Mouse (Mus musculus): ENCODE results near the gene Hes7. TPM values are rescaled to one million over a fixed set of nuclear protein-coding genes. Genes with fewer than 3 reads are reported as not detected.

The Hes7 gene
- total RNA-seq, 2 experiments from 2014 or later: not detected

- DNase-seq: peak; percentile 30
- H3K27ac ChIP-seq: no peak overlapping the region
- no peak overlapping the region for H3K4me3 ChIP-seq
- TF ChIP-seq CTCF (IDR thresholded peaks at IDR 0.05): no peak
- intact Hi-C loops (cut with DNase I): loop anchor here (10.0 kb wide), 1 partner anchor 809 kb away; the partner anchor contains the start of gene Gps2
Observed at GRCm38 (mm10) chr11:69105796-69106195, 14.4 kb upstream of the Hes7 start.

GRCm38 (mm10) chr11:69106299-69106698 lies 13.9 kb upstream of the Hes7 start:
- TF ChIP-seq CTCF (IDR thresholded peaks at IDR 0.05): no peak
- Histone ChIP-seq H3K27ac (no peak overlapping the region), H3K4me3 (no peak overlapping the region)
- intact Hi-C loops (cut with DNase I): loop anchor here (10.0 kb wide), 1 partner anchor 809 kb away; the partner anchor contains the start of gene Gps2
- peak; percentile 37 for DNase-seq

GRCm38 (mm10) chr11:69106842-69107241 lies 13.4 kb upstream of the Hes7 start:
- intact Hi-C loops (cut with DNase I): loop anchor here (10.0 kb wide), 1 partner anchor 808 kb away; the partner anchor contains the start of gene Gps2
- no peak overlapping the region for H3K27ac ChIP-seq
- DNase-seq: peak; percentile 22
- no peak overlapping the region for H3K4me3 ChIP-seq
- no peak for TF ChIP-seq CTCF (IDR thresholded peaks at IDR 0.05)

GRCm38 (mm10) chr11:69107676-69108075 lies 12.5 kb upstream of the Hes7 start:
- intact Hi-C loops (cut with DNase I): loop anchor here (10.0 kb wide), 1 partner anchor 807 kb away; the partner anchor contains the start of gene Gps2
- TF ChIP-seq CTCF (IDR thresholded peaks at IDR 0.05): no peak
- DNase-seq: peak; percentile 20
- Histone ChIP-seq H3K27ac (no peak overlapping the region), H3K4me3 (no peak overlapping the region)

- no peak for TF ChIP-seq CTCF (IDR thresholded peaks at IDR 0.05)
- Histone ChIP-seq H3K27ac (no peak overlapping the region), H3K4me3 (no peak overlapping the region)
- DNase-seq: peak; percentile 28
- intact Hi-C loops (cut with DNase I): loop anchor here (10.0 kb wide), 1 partner anchor 807 kb away; the partner anchor contains the start of gene Gps2
Observed at GRCm38 (mm10) chr11:69108223-69108622, 12.0 kb upstream of the Hes7 start.

GRCm38 (mm10) chr11:69109032-69109900 lies 10.9 kb upstream of the Hes7 start:
- H3K4me3 ChIP-seq: no peak overlapping the region
- H3K27ac ChIP-seq: no peak overlapping the region
- intact Hi-C loops (cut with DNase I): loop anchor here (10.0 kb wide), 1 partner anchor 806 kb away; the partner anchor contains the start of gene Gps2
- TF ChIP-seq CTCF (IDR thresholded peaks at IDR 0.05): no peak
- DNase-seq: peak; percentile 34

- DNase-seq: peak; percentile 93
- no peak for TF ChIP-seq CTCF (IDR thresholded peaks at IDR 0.05)
- Histone ChIP-seq H3K27ac (peak overlapping the region; percentile 69), H3K4me3 (peak overlapping the region; percentile 71)
- intact Hi-C loops (cut with DNase I): no loop called here
Observed at GRCm38 (mm10) chr11:69110319-69111046, 9.7 kb upstream of the Hes7 start.

GRCm38 (mm10) chr11:69111051-69111810 lies 9.0 kb upstream of the Hes7 start:
- peak overlapping the region; percentile 71 for H3K4me3 ChIP-seq
- DNase-seq: peak; percentile 15
- H3K27ac ChIP-seq: peak overlapping the region; percentile 69
- no peak for TF ChIP-seq CTCF (IDR thresholded peaks at IDR 0.05)
- intact Hi-C loops (cut with DNase I): no loop called here

- Histone ChIP-seq H3K27ac (no peak overlapping the region), H3K4me3 (no peak overlapping the region)
- no peak for TF ChIP-seq CTCF (IDR thresholded peaks at IDR 0.05)
- intact Hi-C loops (cut with DNase I): no loop called here
- peak; percentile 14 for DNase-seq
Observed at GRCm38 (mm10) chr11:69111865-69112264, 8.3 kb upstream of the Hes7 start.

GRCm38 (mm10) chr11:69114018-69114417 lies 6.2 kb upstream of the Hes7 start:
- no peak for TF ChIP-seq CTCF (IDR thresholded peaks at IDR 0.05)
- DNase-seq: no peak
- Histone ChIP-seq H3K4me3 (no peak overlapping the region), H3K27ac (no peak overlapping the region)
- intact Hi-C loops (cut with DNase I): no loop called here

- no peak for DNase-seq
- no peak overlapping the region for H3K27ac ChIP-seq
- TF ChIP-seq CTCF (IDR thresholded peaks at IDR 0.05): no peak
- intact Hi-C loops (cut with DNase I): no loop called here
- H3K4me3 ChIP-seq: no peak overlapping the region
Observed at GRCm38 (mm10) chr11:69114621-69115020, 5.6 kb upstream of the Hes7 start.

- no peak overlapping the region for H3K4me3 ChIP-seq
- no peak for TF ChIP-seq CTCF (IDR thresholded peaks at IDR 0.05)
- peak overlapping the region; percentile 88; the same call in 1 of the 2 replicates for H3K27ac ChIP-seq
- no peak for DNase-seq
- intact Hi-C loops (cut with DNase I): no loop called here
Observed at GRCm38 (mm10) chr11:69116843-69117242, 3.4 kb upstream of the Hes7 start.

All from gastrocnemius, adult 2 months (tissue).